Mouse (Mus musculus) heart, embryonic 16.5 days (tissue): Measurements from ENCODE around the gene Pecam1. TPM values are rescaled to one million over a fixed set of nuclear protein-coding genes. Genes with fewer than 3 reads are reported as not detected.
"Not testable (repeated sequence)": the region's sequence is repeated elsewhere in the genome, so short reads cannot be mapped to it uniquely, and the experiment has no call there.

Experiments
- ATAC-seq: fragments of 200-750 bp; cut with Nextera tagmentation; replicated peaks from 2 replicates; pipeline ENCODE4 v1.8.0; 2017; ENCODE audit warnings: moderate number of reproducible peaks; ENCODE audit not compliant: insufficient read depth, low FRiP score; ENCODE audit errors: extremely low read depth
- H3K27ac ChIP-seq: fragments of 300-500 bp; sonication (generic); 2 replicates; pipeline ENCODE4 v1.5.1; 2014; ENCODE audit warnings: mild to moderate bottlenecking, low read length, control low read depth, moderate library complexity
- H3K27me3 ChIP-seq: fragments of 300-500 bp; sonication (generic); 2 replicates; pipeline ENCODE4 v1.6.1; 2014; ENCODE audit warnings: low read length, mixed read lengths; ENCODE audit not compliant: control insufficient read depth, insufficient read depth
- H3K36me3 ChIP-seq: fragments of 300-500 bp; sonication (generic); 2 replicates; pipeline ENCODE4 v1.6.1; 2014; ENCODE audit not compliant: control insufficient read depth, insufficient read depth
- H3K4me1 ChIP-seq: fragments of 300-500 bp; sonication (generic); 2 replicates; pipeline ENCODE4 v1.6.1; 2014; ENCODE audit warnings: low read length, mixed read lengths; ENCODE audit not compliant: control insufficient read depth, insufficient read depth
- H3K4me2 ChIP-seq: fragments of 300-500 bp; sonication (generic); 2 replicates; pipeline ENCODE4 v1.6.1; 2014; ENCODE audit warnings: low read depth, mild to moderate bottlenecking, control low read depth, low read length
- H3K4me3 ChIP-seq: fragments of 300-500 bp; sonication (generic); 2 replicates; pipeline ENCODE4 v1.5.1; 2014; ENCODE audit warnings: mild to moderate bottlenecking, control low read depth, low read length
- H3K9ac ChIP-seq: fragments of 300-500 bp; sonication (generic); 2 replicates; pipeline ENCODE4 v1.6.1; 2014; ENCODE audit warnings: low read length, control low read depth
- H3K9me3 ChIP-seq: fragments of 300-500 bp; sonication (generic); replicated peaks from 2 replicates; pipeline ENCODE4 v1.6.1; 2016; ENCODE audit warnings: low read length; ENCODE audit not compliant: control insufficient read depth
- WGBS: fragments of 180-500 bp; shearing (Covaris S2); extraction: QIAGEN DNeasy Blood & Tissue Kit; methylation state at CpG from one replicate; pipeline ENCODE4 v1.1.7; 2014; 5-methylcytosine and 5-hydroxymethylcytosine counted together
- polyA plus RNA-seq: library from polyadenylated mRNA; unstranded; fragments of >200 nt; fragmentation: Nextera tagmentation; extraction: Ambion mirVana; gene quantifications from 2 replicates; pipeline ENCODE4 v1.2.1, GENCODE M21; 2015

The Pecam1 gene
- polyA plus RNA-seq, 1 experiment from 2014 or later = 87.7 TPM

DNA sequence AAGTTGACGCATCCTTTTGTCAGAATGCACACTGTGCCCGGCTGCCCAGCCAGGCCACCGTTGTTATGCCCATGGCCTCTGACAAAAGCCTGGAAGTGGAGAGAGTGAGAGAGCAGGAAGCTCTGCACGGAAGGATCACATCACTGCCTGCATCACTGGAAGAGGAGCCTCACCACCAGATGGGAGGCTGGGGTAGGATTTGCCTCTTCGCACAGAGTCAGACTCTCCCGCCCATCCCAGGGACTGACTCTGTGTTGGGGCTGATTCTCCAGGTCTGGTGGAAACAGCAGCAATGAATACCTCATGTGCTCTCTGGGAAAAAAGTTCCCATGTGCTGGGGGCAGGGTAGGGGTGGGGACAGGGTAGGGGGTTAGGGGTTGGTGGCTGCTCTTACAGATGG lies 86.6 kb downstream of the Pecam1 start:
- Histone ChIP-seq H3K4me3 (no peak overlapping the region), H3K36me3 (no peaks in the 10 kb centered on the region), H3K4me2 (no peak overlapping the region), H3K27ac (peak overlapping the region; percentile 43), H3K9me3 (no peaks in the 10 kb centered on the region), H3K4me1 (peaks cover 24% of the 10 kb centered on the region), H3K27me3 (no peaks in the 10 kb centered on the region), H3K9ac (no peak overlapping the region)
- WGBS = 59% methylated on average over 6 of the region's 6 CpGs
- no peak for ATAC-seq

DNA sequence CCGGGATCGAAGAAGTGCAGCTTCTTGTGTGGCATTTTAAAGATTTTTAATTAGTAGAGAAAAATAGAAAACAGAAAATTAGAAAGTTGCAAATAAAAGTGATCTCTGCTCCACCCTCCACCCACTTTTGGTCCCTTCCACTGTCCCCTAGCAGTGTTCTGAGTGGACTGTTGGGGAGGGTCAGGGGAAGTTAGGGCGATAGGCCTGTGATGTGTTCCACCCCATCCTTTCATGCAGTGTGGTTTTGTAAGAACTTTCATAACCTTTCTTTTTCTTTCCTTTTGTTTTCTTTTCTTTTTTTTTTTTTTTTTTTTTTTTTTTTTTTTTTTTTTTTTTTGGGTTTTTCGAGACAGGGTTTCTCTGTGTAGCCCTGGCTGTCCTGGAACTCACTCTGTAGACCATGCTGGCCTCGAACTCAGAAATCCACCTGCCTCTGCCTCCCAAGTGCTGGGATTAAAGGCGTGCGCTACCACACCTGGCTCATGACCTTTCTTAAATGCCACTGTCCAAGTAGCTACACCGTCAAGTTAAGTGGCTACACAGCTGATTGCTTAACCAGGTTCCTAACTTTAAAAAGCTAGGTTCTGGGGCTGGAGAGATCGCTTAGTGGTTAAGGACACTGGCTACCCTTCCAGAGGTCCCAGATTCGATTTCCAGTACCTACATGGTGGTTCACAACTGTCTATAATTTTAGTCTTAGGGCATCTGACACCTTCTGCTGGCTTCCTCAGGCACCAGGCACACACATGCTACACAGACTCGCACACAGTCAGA lies 87.6 kb downstream of the Pecam1 start:
- Histone ChIP-seq H3K27me3 (no peaks in the 10 kb centered on the region), H3K4me2 (no peak overlapping the region), H3K36me3 (no peaks in the 10 kb centered on the region), H3K9me3 (no peaks in the 10 kb centered on the region), H3K27ac (peak overlapping the region; percentile 44), H3K9ac (no peak overlapping the region), H3K4me3 (no peak overlapping the region), H3K4me1 (peaks cover 30% of the 10 kb centered on the region)
- ATAC-seq = no peak
- 85% methylated on average over 9 of the region's 11 CpGs for WGBS

DNA sequence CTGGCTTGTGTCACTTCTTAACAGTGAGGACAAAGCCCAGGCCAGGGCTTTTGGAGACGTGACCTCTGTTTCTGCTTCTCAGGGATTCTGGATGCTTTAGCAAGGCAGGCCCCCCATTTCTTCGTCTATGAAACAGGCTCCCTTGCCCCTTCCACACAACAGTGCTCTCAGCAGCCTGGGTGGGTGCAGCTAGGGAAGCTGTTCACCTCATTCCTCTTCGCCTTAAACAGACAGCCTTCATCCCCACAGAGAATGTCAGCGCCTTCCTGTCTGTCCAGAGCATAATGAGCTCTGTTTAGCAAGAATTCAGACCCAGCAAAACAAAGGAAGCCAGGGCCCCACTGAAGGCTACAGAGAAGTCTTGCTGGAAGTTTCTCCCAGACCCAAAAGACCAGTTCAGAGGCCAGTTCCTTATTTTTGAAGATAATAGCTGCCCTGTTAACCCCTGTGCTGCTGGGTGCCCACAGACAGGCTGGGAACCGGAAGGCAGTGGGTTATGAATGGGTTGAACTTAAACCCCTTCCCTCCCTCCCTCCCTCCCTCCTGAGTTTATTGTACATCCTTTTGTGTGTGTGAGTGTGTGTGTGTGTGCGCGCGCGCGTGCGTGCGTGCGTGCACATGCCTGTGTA lies 89.9 kb downstream of the Pecam1 start:
- Histone ChIP-seq H3K4me1 (peaks cover 36% of the 10 kb centered on the region), H3K9ac (peak overlapping the region; percentile 54), H3K27ac (peak overlapping the region; percentile 96), H3K36me3 (no peaks in the 10 kb centered on the region), H3K27me3 (no peaks in the 10 kb centered on the region), H3K4me3 (no peak overlapping the region), H3K4me2 (no peak overlapping the region), H3K9me3 (no peaks in the 10 kb centered on the region)
- 65% methylated on average over 13 of the region's 13 CpGs for WGBS
- ATAC-seq = peak; percentile 35

DNA sequence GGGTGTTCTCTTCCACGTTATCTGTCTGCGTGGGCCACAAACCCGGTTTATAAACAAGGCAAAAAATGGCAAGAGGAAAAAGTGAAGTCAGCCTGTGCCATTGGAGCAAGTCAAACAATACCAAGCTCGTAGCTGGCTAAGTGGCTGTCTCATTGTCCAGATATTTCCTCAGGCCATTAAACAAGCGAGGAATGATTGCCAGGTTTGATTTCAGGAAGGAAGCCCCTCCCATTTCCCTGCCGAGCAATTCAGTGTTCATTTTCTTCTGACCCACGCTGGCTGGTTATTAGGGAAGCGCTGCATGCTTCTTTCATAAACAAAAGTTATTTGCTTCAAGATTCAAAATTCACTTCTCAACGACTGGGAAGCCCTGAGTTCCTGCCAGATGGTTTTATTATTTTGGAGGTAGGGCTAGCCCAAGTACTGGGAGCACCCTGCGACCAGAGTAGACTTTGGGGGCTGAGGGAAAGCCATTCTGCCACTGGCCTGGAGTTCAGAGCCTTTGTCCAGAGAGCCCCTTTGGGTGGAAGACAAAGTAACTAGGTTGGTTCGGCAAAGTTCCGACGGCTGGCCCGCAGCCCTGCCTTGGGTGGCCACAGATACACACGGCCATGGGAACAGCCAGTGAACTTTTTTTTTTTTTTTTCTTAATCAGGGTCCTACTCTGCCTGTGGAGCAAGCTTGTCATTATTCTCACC lies 90.7 kb downstream of the Pecam1 start:
- Histone ChIP-seq H3K27ac (peak overlapping the region; percentile 96), H3K4me3 (no peak overlapping the region), H3K27me3 (no peaks in the 10 kb centered on the region), H3K9me3 (no peaks in the 10 kb centered on the region), H3K4me2 (no peak overlapping the region), H3K9ac (peak overlapping the region; percentile 57), H3K36me3 (no peaks in the 10 kb centered on the region), H3K4me1 (peaks cover 36% of the 10 kb centered on the region)
- 43% methylated on average over 15 of the region's 15 CpGs for WGBS
- peak; percentile 25 for ATAC-seq

DNA sequence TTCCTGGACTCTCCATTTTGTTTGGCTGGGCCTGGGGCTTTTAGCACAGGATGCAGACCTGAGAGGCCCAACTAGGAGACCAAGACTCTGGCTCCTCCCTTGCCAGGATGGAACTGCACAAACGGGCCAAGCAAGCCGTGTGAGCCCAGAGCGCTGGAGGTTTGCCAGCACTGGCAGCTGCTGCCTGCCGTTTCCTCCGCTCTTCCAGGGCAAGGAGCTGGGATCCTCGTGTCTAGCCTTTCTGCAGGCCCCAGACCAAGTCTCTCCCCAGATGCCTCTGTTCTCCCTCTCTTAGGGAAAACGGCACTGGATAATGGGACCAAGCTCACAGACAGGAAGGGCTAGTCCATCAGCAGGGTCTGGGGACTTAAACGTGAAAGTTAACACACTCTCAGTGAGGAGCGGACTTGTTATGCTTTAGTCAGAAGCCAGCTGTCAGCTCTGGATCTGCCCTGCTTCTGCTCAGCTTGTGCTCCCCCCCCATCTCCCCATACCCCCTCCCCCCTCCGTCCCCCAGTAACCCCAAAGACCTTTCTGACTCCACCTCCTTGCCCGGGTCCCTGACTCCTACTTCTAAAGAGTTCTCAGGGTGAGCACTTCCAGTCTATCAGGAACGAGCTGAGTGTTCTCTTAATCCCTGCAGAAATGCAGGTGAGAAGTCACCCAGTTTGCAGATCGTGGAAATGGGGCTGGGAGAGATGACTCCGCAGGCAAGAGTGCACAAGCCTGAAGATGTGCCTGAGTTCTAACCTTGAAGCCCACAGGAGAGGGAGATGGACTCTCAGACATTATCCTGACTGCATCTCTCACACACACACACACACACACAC lies 92.2 kb downstream of the Pecam1 start:
- 13% methylated on average over 14 of the region's 14 CpGs for WGBS

DNA sequence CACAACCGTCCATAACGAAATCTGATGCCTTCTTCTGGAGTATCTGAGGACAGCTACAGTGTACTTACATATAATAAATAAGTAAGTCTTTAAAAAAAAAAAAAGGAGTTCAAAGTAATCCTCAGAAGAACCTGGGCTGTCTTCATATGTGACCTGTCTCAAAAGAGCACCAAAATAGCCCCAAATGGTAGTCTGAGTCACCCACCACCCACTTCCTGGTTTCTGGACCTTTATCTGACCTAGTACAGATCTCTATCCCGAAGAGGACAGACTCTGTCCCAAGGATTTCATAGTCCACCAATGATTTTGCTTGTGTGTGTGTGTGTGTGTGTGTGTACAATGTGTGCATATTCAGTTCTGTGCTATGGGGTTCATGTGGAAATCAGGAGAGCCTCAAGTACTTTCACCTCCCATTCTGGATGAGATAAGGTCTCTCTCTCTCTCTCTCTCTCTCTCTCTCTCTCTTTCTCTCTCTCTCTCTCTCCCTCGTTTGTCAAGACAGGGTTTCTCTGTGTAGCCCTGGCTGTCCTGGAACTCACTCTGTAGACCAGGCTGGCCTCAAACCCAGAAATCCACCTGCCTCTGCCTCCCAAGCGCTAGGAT lies 93.4 kb downstream of the Pecam1 start:
- H3K27me3 ChIP-seq, H3K4me3 ChIP-seq, ATAC-seq, H3K9ac ChIP-seq, H3K4me2 ChIP-seq, H3K9me3 ChIP-seq, H3K36me3 ChIP-seq: not testable (repeated sequence)
- H3K4me1 ChIP-seq = peaks cover 36% of the 10 kb centered on the region
- H3K27ac ChIP-seq = peak overlapping the region; percentile 96
- WGBS = 69% methylated on average over 5 of the region's 5 CpGs

More for the DNA sequence above, 92.2 kb downstream of the Pecam1 start:
- Histone ChIP-seq H3K4me3 (no peak overlapping the region), H3K27me3 (no peaks in the 10 kb centered on the region), H3K27ac (peak overlapping the region; percentile 96), H3K9me3 (no peaks in the 10 kb centered on the region), H3K36me3 (peaks cover 3% of the 10 kb centered on the region; the same call in 1 of the 2 replicates), H3K4me1 (peaks cover 36% of the 10 kb centered on the region), H3K9ac (peak overlapping the region; percentile 61), H3K4me2 (peak overlapping the region; percentile 45; the same call in 1 of the 2 replicates)
- peak; percentile 60 for ATAC-seq

DNA sequence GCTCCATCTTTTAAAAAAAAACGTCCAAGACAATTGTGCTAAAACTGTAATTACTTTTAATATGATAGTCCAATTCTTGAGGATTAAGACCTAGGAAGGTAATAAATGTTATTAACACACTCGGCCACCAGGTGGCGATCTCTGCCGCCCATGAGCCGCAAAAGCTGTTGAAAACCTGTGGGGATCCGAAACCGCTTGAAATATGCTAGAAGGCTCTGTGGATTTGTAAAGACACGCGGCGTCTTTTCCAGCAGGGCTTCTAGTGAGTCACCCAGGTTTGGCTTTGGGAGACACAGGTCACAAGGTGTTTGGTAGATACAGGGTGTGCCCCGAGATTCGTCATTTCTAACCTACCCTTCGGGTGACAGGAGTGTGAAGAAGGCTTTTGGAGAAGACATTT lies 102.1 kb downstream of the Pecam1 start:
- H3K27ac ChIP-seq = no peak overlapping the region
- H3K4me1 ChIP-seq = no peaks in the 10 kb centered on the region
- no peaks in the 10 kb centered on the region for H3K36me3 ChIP-seq
- no peak for ATAC-seq
- 27% methylated on average over 13 of the region's 13 CpGs for WGBS
- peak overlapping the region; percentile 32 for H3K4me2 ChIP-seq
- no peak overlapping the region for H3K9ac ChIP-seq
- H3K27me3 ChIP-seq = no peaks in the 10 kb centered on the region
- H3K9me3 ChIP-seq = no peaks in the 10 kb centered on the region
- no peak overlapping the region for H3K4me3 ChIP-seq

DNA sequence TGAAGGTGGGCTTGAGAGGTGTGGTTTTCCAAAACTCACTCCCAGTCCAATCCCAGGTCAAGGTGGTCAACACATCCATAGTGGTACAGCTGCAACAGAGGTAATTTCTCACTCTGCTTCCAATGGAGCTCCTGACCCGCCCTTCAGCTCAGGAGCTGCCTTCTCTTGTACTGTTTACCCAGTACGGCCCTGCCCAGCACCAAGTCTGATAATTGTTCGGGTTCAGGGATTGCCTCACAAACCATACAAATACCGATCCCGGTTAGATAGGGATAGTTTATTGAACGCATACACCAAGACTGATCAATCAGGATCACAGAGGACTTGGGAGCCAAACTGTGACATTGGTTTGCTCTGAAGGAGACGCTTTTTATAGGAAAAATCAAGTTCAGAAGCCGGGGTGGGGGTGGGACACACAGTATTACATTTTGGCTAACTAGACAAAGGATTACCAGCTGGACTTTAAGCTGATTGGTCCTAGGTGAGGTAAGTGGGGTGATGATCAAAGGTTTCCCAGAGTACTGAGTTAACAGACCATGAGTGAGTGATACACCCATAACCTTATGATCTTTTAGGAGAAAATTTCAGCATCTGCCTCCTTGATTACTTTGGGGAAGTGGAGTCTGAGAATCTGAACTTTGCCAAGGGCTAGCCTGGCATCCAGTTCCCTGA lies 107.3 kb downstream of the Pecam1 start:
- Histone ChIP-seq H3K4me1 (peaks cover 12% of the 10 kb centered on the region), H3K27me3 (no peaks in the 10 kb centered on the region), H3K4me3 (no peak overlapping the region), H3K36me3 (no peaks in the 10 kb centered on the region), H3K4me2 (no peak overlapping the region), H3K27ac (no peak overlapping the region), H3K9me3 (no peaks in the 10 kb centered on the region), H3K9ac (no peak overlapping the region)
- ATAC-seq = no peak
- WGBS = 77% methylated on average over 8 of the region's 8 CpGs
